Mouse (Mus musculus) thymus, adult 2 months (tissue): ENCODE data around the gene Sec1. TPM values are rescaled to one million over a fixed set of nuclear protein-coding genes. Genes with fewer than 3 reads are reported as not detected.
A peak's percentile ranks its signal among the peaks of the same experiment; 100 is the strongest.

ENCODE experiments used
- DNase-seq: peaks from one replicate; pipeline ENCODE4 v3.0.0; 2021
- H3K27ac ChIP-seq: fragments of 200-500 bp; 2 replicates; pipeline ENCODE4 v1.5.1; 2012; ENCODE audit warnings: low read length, control low read depth; ENCODE audit not compliant: control insufficient read depth, insufficient read depth
- H3K27me3 ChIP-seq: fragments of 200-500 bp; 2 replicates; pipeline ENCODE4 v1.6.1; 2012; ENCODE audit warnings: mild to moderate bottlenecking, low read length, moderate library complexity, mixed read lengths; ENCODE audit not compliant: control insufficient read depth, insufficient read depth
- H3K36me3 ChIP-seq: fragments of 200-500 bp; 2 replicates; pipeline ENCODE4 v1.6.1; 2012; ENCODE audit warnings: mild to moderate bottlenecking, low read length, moderate library complexity; ENCODE audit not compliant: control insufficient read depth, insufficient read depth
- H3K4me1 ChIP-seq: fragments of 200-500 bp; replicated peaks from 2 replicates; pipeline ENCODE4 v1.6.1; 2012; ENCODE audit warnings: low read length; ENCODE audit not compliant: control insufficient read depth, insufficient read depth
- H3K4me3 ChIP-seq: fragments of 200-500 bp; 2 replicates; pipeline ENCODE4 v1.5.1; 2012; ENCODE audit warnings: mild to moderate bottlenecking, low read length, control low read depth, moderate library complexity; ENCODE audit not compliant: control insufficient read depth, insufficient read depth
- CTCF ChIP-seq: fragments of 200-500 bp; IDR thresholded peaks from 2 replicates; pipeline ENCODE4 v1.5.1; 2012; ENCODE audit warnings: mild to moderate bottlenecking, control low read depth, low read length, moderate library complexity, borderline replicate concordance; ENCODE audit not compliant: control insufficient read depth, poor library complexity, insufficient read depth; ENCODE audit errors: extremely low read depth
- POLR2A ChIP-seq: fragments of 200-500 bp; IDR thresholded peaks from 2 replicates; pipeline ENCODE4 v1.6.1; 2012; ENCODE audit warnings: mild to moderate bottlenecking, low read length, control low read depth, moderate library complexity; ENCODE audit not compliant: control insufficient read depth, poor library complexity, insufficient read depth; ENCODE audit errors: extremely low read depth
- WGBS: fragments of 180-500 bp; shearing (Covaris S2); methylation state at CpG from one replicate; pipeline ENCODE4 v1.1.7; 2018; 5-methylcytosine and 5-hydroxymethylcytosine counted together
- polyA plus RNA-seq: library from polyadenylated mRNA; depleted of rRNA; stranded (reverse); fragments of >200 nt; gene quantifications from 2 replicates; pipeline ENCODE4 v1.2.3, GENCODE M21; 2012

The Sec1 gene
- polyA plus RNA-seq, 1 experiment, result 1.9 TPM

- 76% methylated on average over 7 of the region's 7 CpGs for WGBS
- peak; percentile 24 for DNase-seq
- no peaks in the 10 kb centered on the region for H3K27me3 ChIP-seq
Measured at GRCm38 (mm10) chr7:45683396-45684050, 10.7 kb downstream of the Sec1 start, which contains the start of gene Ntn5. Gene Ntn5 (plus strand): TSS chr7:45684022.

DNA sequence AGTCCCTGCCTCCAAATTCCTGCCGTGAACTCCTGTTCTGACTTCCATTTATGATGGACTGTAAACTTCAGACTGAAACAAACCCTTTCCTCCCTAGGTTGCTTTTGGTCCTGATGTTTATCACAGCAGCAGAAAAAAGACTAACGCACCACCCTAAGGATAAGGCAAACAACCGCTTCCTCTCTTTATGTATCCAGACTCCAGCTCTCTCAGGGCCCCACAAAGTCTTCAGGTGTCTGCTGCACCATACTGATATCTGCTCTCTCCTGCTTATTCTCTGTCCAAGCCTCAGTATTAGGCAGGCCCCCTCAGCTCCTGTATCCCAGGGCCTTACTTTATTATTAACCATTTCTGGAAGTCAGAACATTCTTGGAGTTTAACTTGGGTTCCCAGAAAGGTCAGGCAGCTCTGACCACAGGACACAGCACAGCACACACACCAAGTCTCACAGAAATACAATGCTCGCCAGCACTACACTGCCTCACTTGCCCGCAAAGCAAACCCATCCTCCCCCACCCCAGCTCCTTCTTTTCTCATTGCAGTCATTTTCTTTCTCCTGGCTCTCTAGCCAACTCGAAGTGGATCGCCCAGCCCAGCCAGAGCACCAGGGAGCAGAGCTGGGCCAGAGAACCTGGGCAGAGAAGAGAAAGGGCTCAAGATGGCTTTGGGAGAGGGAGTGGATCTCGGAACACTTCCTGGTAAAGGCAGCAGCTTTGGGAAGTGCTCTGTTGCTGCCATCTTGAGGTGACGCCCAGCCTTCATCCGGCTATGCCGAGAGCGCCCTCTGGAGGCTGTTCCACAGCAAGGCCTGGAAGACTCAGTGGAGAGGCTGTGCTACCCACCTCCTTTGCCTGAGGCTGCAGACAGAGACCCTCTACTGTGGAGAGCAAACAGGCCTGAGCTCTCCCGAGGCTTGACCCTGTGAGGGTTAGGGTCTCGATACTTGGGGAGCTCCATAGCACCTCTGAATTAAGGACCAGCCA is 11.8 kb downstream of the Sec1 start:
- Histone ChIP-seq H3K27me3 (no peaks in the 10 kb centered on the region), H3K4me3 (no peak overlapping the region), H3K4me1 (peaks cover 32% of the 10 kb centered on the region), H3K27ac (no peak overlapping the region), H3K36me3 (no peaks in the 10 kb centered on the region)
- 0 out of 2 replicates have a peak, but pooled peaks have one; percentile 13 for TF ChIP-seq POLR2A
- peak; percentile 92 for TF ChIP-seq CTCF
- WGBS, result 49% methylated on average over 14 of the region's 14 CpGs
- DNase-seq, result peak; percentile 81

More at GRCm38 (mm10) chr7:45683396-45684050, 10.7 kb downstream of the Sec1 start, which contains the start of gene Ntn5:
- Histone ChIP-seq H3K4me3 (no peak within 1 kb of the TSS), H3K36me3 (no peaks in the 10 kb centered on the region), H3K4me1 (peaks cover 32% of the 10 kb centered on the region), H3K27ac (no peak within 1 kb of the TSS)
- TF ChIP-seq CTCF (no peak), POLR2A (no peak)

- H3K27me3 ChIP-seq, result no peaks in the 10 kb centered on the region
- peaks cover 32% of the 10 kb centered on the region for H3K4me1 ChIP-seq
- no peak for DNase-seq
- TF ChIP-seq POLR2A (no peak), CTCF (no peak)
- H3K4me3 ChIP-seq, result no peak overlapping the region
- H3K27ac ChIP-seq, result peak overlapping the region; percentile 44; the same call in 1 of the 2 replicates
- WGBS, result 39% methylated on average over 8 of the region's 8 CpGs
- H3K36me3 ChIP-seq, result no peaks in the 10 kb centered on the region
Measured at GRCm38 (mm10) chr7:45681046-45681736, 13.0 kb downstream of the Sec1 start.

- no peaks in the 10 kb centered on the region for H3K27me3 ChIP-seq
- WGBS, result 93% methylated on average over 14 of the region's 14 CpGs
- no peak for DNase-seq
- no peak overlapping the region for H3K4me3 ChIP-seq
- H3K4me1 ChIP-seq, result peaks cover 32% of the 10 kb centered on the region
- H3K27ac ChIP-seq, result no peak overlapping the region
- H3K36me3 ChIP-seq, result no peaks in the 10 kb centered on the region
- TF ChIP-seq POLR2A (no peak), CTCF (no peak)
Measured at GRCm38 (mm10) chr7:45679966-45680621, 14.1 kb downstream of the Sec1 start.

DNA sequence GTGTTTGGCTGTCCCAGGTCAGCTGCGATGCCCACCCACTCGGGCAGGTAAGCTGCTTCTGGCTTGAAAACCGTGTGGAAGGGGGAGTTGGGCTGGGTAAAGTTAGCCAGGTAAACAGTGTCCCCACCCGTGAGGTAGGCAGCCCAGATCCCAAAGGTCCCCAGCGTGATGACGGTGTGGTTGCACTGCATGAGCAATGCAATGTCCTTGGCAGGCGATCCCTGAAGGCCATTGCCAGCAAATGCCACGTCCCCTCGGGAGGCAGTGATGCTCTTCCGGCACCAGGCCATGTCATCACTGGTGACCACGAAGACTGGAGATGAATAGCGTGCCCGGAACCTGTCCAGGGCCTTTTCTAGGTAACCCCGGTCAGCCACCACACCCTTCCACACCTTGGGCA is 15.7 kb downstream of the Sec1 start:
- no peak for TF ChIP-seq POLR2A
- TF ChIP-seq CTCF, result no peak
- Histone ChIP-seq H3K27ac (no peak overlapping the region), H3K36me3 (no peaks in the 10 kb centered on the region), H3K4me1 (peaks cover 24% of the 10 kb centered on the region), H3K4me3 (no peak overlapping the region), H3K27me3 (no peaks in the 10 kb centered on the region)
- no peak for DNase-seq
- WGBS, result 97% methylated on average over 14 of the region's 14 CpGs
